Mouse (Mus musculus): ENCODE data around the gene Ankrd34a.

GRCm38 (mm10) chr3:96602704-96603084, 6.3 kb downstream of the Ankrd34a start:
- TF ChIP-seq CTCF (IDR thresholded peaks at IDR 0.05; ENCODE audit: low read depth): no peak
- TF ChIP-seq EP300 (optimal IDR thresholded peaks at IDR 0.05): no peak

All from stomach, postnatal 0 days (tissue).